Mouse (Mus musculus) C2C12 (cell line): ENCODE measurements around the gene Odaph. TPM values are rescaled to one million over a fixed set of nuclear protein-coding genes. Genes with fewer than 3 reads are reported as not detected.
"Not testable (repeated sequence)": the region's sequence is repeated elsewhere in the genome, so short reads cannot be mapped to it uniquely, and the experiment has no call there.

ENCODE experiments used
- H3K27me3 ChIP-seq: one replicate; pipeline ENCODE4 v1.6.1; 2011; ENCODE audit not compliant: control insufficient read depth, insufficient read depth, insufficient read length
- H3K36me3 ChIP-seq: one replicate; pipeline ENCODE4 v1.6.1; 2011; ENCODE audit not compliant: control insufficient read depth, insufficient read depth
- H3K4me3 ChIP-seq: one replicate; pipeline ENCODE4 v1.5.1; 2011; ENCODE audit warnings: mild to moderate bottlenecking, control low read depth; ENCODE audit not compliant: poor library complexity, insufficient read depth, severe bottlenecking
- H3K79me2 ChIP-seq: one replicate; pipeline ENCODE4 v1.6.1; 2011; ENCODE audit not compliant: control insufficient read depth, insufficient read depth
- H3K79me3 ChIP-seq: one replicate; pipeline ENCODE4 v1.6.1; 2011; ENCODE audit warnings: low read depth, control low read depth
- H3ac ChIP-seq: one replicate; pipeline ENCODE3; 2011; ENCODE audit warnings: low read depth; ENCODE audit not compliant: control insufficient read depth, insufficient read length
- CEBPB ChIP-seq: IDR thresholded peaks from one replicate; pipeline ENCODE4 v1.6.1; 2011; ENCODE audit warnings: low read depth, mild to moderate bottlenecking, control low read depth, moderate library complexity
- CTCF ChIP-seq: IDR thresholded peaks from one replicate; pipeline ENCODE4 v1.5.1; 2011; ENCODE audit not compliant: control insufficient read depth, insufficient read depth, insufficient read length
- FOSL1 ChIP-seq: IDR thresholded peaks from one replicate; pipeline ENCODE4 v1.8.0; 2011; ENCODE audit warnings: mild to moderate bottlenecking, low read length; ENCODE audit not compliant: poor library complexity, insufficient read depth, severe bottlenecking
- MAX ChIP-seq: IDR thresholded peaks from one replicate; pipeline ENCODE4 v1.6.1; 2011; ENCODE audit warnings: mild to moderate bottlenecking, control low read depth
- MYOD1 ChIP-seq: IDR thresholded peaks from one replicate; pipeline ENCODE4 v1.6.1; 2011; ENCODE audit warnings: low read depth; ENCODE audit not compliant: control insufficient read depth, insufficient read length
- MYOG ChIP-seq: IDR thresholded peaks from one replicate; pipeline ENCODE4 v1.6.1; 2011; ENCODE audit not compliant: control insufficient read depth, insufficient read length; ENCODE audit errors: extremely low read depth
- USF1 ChIP-seq: IDR thresholded peaks from one replicate; pipeline ENCODE4 v1.6.1; 2011; ENCODE audit warnings: low read depth, mild to moderate bottlenecking, control low read depth, moderate library complexity
- long read RNA-seq, 2 experiments: library from polyadenylated mRNA; unstranded; transcript quantifications; one replicate each; pipeline ENCODE4 v2.0.0; 2019 to 2020
- polyA plus RNA-seq: library from polyadenylated mRNA; unstranded; fragments of >200 nt; fragmentation: generic; extraction: Trizol; gene quantifications from one replicate; pipeline ENCODE4 v1.2.1, GENCODE M21; 2012; ENCODE audit warnings: missing spikeins

The Odaph gene
- polyA plus RNA-seq: not detected
- long read RNA-seq, experiment 1: 0 reads
- long read RNA-seq, experiment 2: 0 reads

- Histone ChIP-seq H3ac (no peak within 1 kb of the TSS), H3K36me3 (no peaks in the 10 kb centered on the region), H3K79me2 (no peaks in the 10 kb centered on the region), H3K79me3 (no peaks in the 10 kb centered on the region), H3K27me3 (no peaks in the 10 kb centered on the region), H3K4me3 (no peak within 1 kb of the TSS)
- no peak for TF ChIP-seq CEBPB
- TF ChIP-seq USF1: no peak
- no peak for TF ChIP-seq FOSL1
- no peak for TF ChIP-seq CTCF
- TF ChIP-seq MYOD1: no peak
- TF ChIP-seq MAX: no peak
- TF ChIP-seq MYOG: no peak
Measured at GRCm38 (mm10) chr5:91987236-91987635, at the start of gene Odaph. Odaph (plus strand) TSS chr5:91987475.

GRCm38 (mm10) chr5:91945609-91946008, 41.7 kb upstream of the Odaph start:
- not testable (repeated sequence) for H3K27me3 ChIP-seq, H3K79me2 ChIP-seq, H3K79me3 ChIP-seq, H3ac ChIP-seq, H3K4me3 ChIP-seq
- peaks cover 50% of the 10 kb centered on the region for H3K36me3 ChIP-seq

GRCm38 (mm10) chr5:91947008-91947407, 40.3 kb upstream of the Odaph start:
- no peak overlapping the region for H3K4me3 ChIP-seq
- peaks cover 56% of the 10 kb centered on the region for H3K36me3 ChIP-seq
- no peak overlapping the region for H3ac ChIP-seq
- no peaks in the 10 kb centered on the region for H3K79me3 ChIP-seq
- H3K27me3 ChIP-seq: no peaks in the 10 kb centered on the region
- no peaks in the 10 kb centered on the region for H3K79me2 ChIP-seq
- TF ChIP-seq FOSL1 (no peak), CEBPB (no peak), USF1 (no peak), MYOD1 (no peak), CTCF (no peak), MYOG (no peak), MAX (no peak)

- peaks cover 69% of the 10 kb centered on the region for H3K36me3 ChIP-seq
Measured at GRCm38 (mm10) chr5:91949441-91949840, 37.8 kb upstream of the Odaph start.

GRCm38 (mm10) chr5:91951404-91951803, 35.9 kb upstream of the Odaph start:
- Histone ChIP-seq H3K79me3 (no peaks in the 10 kb centered on the region), H3K36me3 (peaks cover 72% of the 10 kb centered on the region), H3ac (no peak overlapping the region), H3K27me3 (no peaks in the 10 kb centered on the region), H3K79me2 (peaks cover 9% of the 10 kb centered on the region), H3K4me3 (no peak overlapping the region)
- TF ChIP-seq MYOG (no peak), USF1 (no peak), CTCF (no peak)

More at GRCm38 (mm10) chr5:91949441-91949840, 37.8 kb upstream of the Odaph start:
- no peak for TF ChIP-seq MYOD1
- TF ChIP-seq USF1: no peak
- Histone ChIP-seq H3ac (no peak overlapping the region), H3K79me2 (no peaks in the 10 kb centered on the region), H3K4me3 (no peak overlapping the region), H3K79me3 (no peaks in the 10 kb centered on the region), H3K27me3 (no peaks in the 10 kb centered on the region)

- no peaks in the 10 kb centered on the region for H3K27me3 ChIP-seq
- TF ChIP-seq FOSL1 (no peak), MAX (no peak)
- peaks cover 52% of the 10 kb centered on the region for H3K36me3 ChIP-seq
- peaks cover 62% of the 10 kb centered on the region for H3K79me2 ChIP-seq
- H3K79me3 ChIP-seq: peaks cover 29% of the 10 kb centered on the region
- H3K4me3 ChIP-seq: no peak overlapping the region
- H3ac ChIP-seq: no peak overlapping the region
Measured at GRCm38 (mm10) chr5:91956991-91957760, 30.1 kb upstream of the Odaph start.
